Mouse (Mus musculus) forebrain, postnatal 0 days (tissue): Measurements from ENCODE around the gene Cers6. TPM values are rescaled to one million over a fixed set of nuclear protein-coding genes. Genes with fewer than 3 reads are reported as not detected.

Experiments
- ATAC-seq: fragments of 200-750 bp; cut with Nextera tagmentation; 2 replicates; pipeline ENCODE4 v1.8.0; 2017; ENCODE audit warnings: mild to moderate bottlenecking, moderate library complexity
- DNase-seq: peaks from one replicate; pipeline ENCODE4 v3.0.0-alpha.2; 2015
- H3K27ac ChIP-seq: fragments of 300-500 bp; sonication (generic); 2 replicates; pipeline ENCODE4 v1.5.1; 2014; ENCODE audit warnings: low read depth, mild to moderate bottlenecking, antibody characterized with exemption, low read length, moderate library complexity, mixed read lengths
- H3K27me3 ChIP-seq: fragments of 300-500 bp; sonication (generic); 2 replicates; pipeline ENCODE4 v1.6.1; 2014; ENCODE audit warnings: mild to moderate bottlenecking, low read length, mixed read lengths; ENCODE audit not compliant: insufficient read depth
- H3K36me3 ChIP-seq: fragments of 300-500 bp; sonication (generic); 2 replicates; pipeline ENCODE4 v1.6.1; 2014; ENCODE audit warnings: mild to moderate bottlenecking, moderate library complexity; ENCODE audit not compliant: insufficient read depth
- H3K4me1 ChIP-seq: fragments of 300-500 bp; sonication (generic); 2 replicates; pipeline ENCODE4 v1.6.1; 2014; ENCODE audit warnings: antibody characterized with exemption; ENCODE audit not compliant: insufficient read depth
- H3K4me2 ChIP-seq: fragments of 300-500 bp; sonication (generic); 2 replicates; pipeline ENCODE4 v1.6.1; 2014; ENCODE audit warnings: low read depth, mild to moderate bottlenecking, moderate library complexity
- H3K4me3 ChIP-seq: fragments of 300-500 bp; sonication (generic); 2 replicates; pipeline ENCODE4 v1.5.1; 2014; ENCODE audit warnings: low read depth, low read length, mixed read lengths
- H3K9ac ChIP-seq: fragments of 300-500 bp; sonication (generic); 2 replicates; pipeline ENCODE4 v1.6.1; 2014; ENCODE audit warnings: mild to moderate bottlenecking
- H3K9me3 ChIP-seq: fragments of 300-500 bp; sonication (generic); 2 replicates; pipeline ENCODE4 v1.6.1; 2016; ENCODE audit warnings: low read length
- CTCF ChIP-seq: sonication (generic); IDR thresholded peaks from 2 replicates; pipeline ENCODE4 v1.5.1; 2016; ENCODE audit warnings: antibody characterized with exemption, control low read depth, low read depth
- whole genome bisulfite sequencing: fragments of 180-500 bp; shearing (Covaris S2); extraction: QIAGEN DNeasy Blood & Tissue Kit; methylation state at CpG from one replicate; pipeline ENCODE4 v1.1.7; 2014; 5-methylcytosine and 5-hydroxymethylcytosine counted together
- polyA plus RNA-seq: library from polyadenylated mRNA; unstranded; fragments of >200 nt; fragmentation: Nextera tagmentation; extraction: Ambion mirVana; gene quantifications from 2 replicates; pipeline ENCODE4 v1.2.1, GENCODE M21; 2015
- total RNA-seq: library from RNA; depleted of rRNA; stranded (reverse); fragments of >200 nt; gene quantifications from 2 replicates; pipeline ENCODE4 v1.2.3, GENCODE M21; 2014

The Cers6 gene
- total and polyA plus RNA-seq, 2 experiments from 2014 or later, result 26.7 to 81.7 TPM

DNA sequence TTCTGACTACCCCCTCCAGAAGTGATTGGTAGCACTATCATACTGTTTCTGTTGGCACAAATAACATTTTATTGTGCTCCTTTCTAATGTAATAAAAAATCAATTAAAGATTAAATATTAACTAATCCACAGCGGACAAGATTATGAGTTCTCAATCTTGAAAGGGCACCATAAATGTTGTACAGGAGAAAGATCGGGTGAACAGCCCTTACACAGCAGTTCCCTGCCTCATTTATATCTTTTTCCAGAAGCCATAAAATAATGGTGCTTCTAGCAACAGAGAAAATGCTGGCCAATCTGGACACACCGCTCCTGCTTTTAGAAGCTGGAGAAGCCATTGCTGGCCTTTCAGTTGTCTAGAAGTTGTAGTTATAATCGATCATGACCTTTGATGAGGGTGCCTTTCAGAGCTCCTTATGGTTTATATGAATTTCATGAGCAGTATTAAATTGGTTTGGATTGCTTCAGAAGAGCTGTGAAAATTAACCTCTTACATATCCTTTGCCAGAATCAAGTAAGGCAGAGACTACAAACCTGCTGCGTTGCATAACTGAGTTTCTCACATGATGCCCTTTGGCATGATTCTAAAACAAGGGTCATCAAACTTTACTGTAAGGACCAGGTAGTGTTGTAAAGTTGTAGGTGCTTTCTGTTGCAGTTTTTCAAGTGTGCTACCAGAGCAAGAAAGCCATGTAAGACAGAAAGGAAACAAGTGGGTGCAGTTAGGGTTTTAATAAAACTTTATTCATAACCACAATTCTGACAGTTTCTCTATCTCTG lies 200.9 kb downstream of the Cers6 start:
- DNase-seq (no peak), ATAC-seq (no peak)
- Histone ChIP-seq H3K9me3 (no peaks in the 10 kb centered on the region), H3K27ac (no peak overlapping the region), H3K9ac (no peak overlapping the region), H3K4me1 (no peaks in the 10 kb centered on the region), H3K4me2 (no peak overlapping the region), H3K4me3 (no peak overlapping the region), H3K36me3 (no peaks in the 10 kb centered on the region), H3K27me3 (no peaks in the 10 kb centered on the region)
- TF ChIP-seq CTCF, result no peak
- 94% methylated on average over 5 of the region's 5 CpGs for WGBS

DNA sequence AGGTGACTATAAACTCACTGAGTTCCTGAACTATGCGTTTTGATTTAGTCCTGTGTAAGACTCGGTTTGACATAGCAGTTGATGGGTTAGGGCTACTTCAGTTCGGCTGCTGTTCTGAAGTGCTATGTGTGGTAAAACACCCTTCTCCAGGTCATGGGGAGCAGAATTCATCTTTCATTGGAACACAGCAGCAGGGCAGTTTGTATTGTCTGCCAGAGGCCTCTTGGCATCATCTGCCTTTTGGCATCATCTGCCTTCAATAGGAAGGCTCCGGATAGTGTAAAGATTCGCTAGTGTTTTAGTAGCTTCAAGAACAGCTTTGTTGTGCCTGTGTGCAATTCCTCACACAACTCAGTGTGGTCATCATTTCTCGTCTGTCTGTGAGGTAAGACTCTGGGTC lies 203.5 kb downstream of the Cers6 start:
- Histone ChIP-seq H3K9me3 (no peaks in the 10 kb centered on the region), H3K4me3 (no peak overlapping the region), H3K4me2 (no peak overlapping the region), H3K27ac (no peak overlapping the region), H3K36me3 (no peaks in the 10 kb centered on the region), H3K27me3 (no peaks in the 10 kb centered on the region), H3K9ac (no peak overlapping the region), H3K4me1 (no peaks in the 10 kb centered on the region)
- ATAC-seq, result no peak
- no peak for TF ChIP-seq CTCF
- no peak for DNase-seq
- WGBS, result 84% methylated on average over 6 of the region's 6 CpGs

DNA sequence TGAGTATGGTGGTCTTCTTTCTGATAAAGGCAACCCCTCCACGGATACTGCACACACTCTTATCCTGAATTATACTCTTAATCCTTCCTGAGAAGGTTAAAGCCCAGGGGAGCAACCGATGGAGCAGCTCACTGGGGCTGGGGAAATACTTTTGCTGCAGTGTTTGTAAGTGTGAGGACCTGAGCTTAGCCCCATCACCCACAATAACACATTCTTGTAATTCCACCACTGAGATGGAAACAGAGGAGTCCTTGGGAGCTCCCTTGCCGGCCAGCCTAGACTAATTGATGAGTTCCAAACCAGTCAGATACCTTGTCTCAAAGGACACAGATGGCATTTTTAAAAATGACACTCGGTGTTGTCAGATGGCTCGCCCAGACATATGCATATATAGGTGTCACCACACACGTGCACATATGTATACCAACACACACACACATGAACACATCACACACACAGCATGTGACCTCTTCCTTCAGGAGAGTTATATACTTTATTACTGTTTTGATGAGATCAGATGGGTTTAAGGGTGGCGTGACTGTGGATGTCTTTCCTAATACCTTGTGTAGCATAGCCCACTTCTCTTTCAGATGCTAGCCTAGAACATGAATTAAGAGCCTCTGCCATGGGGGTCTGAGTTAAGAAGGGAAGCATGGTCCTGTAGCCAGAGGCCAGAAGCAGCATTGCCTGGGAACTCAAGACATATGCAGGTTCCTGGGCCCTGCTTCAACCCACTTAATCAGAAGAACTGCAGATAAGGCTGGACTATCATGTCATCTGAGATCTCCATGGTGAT lies 210.4 kb downstream of the Cers6 start:
- no peak overlapping the region for H3K9ac ChIP-seq
- DNase-seq (no peak), ATAC-seq (no peak)
- no peaks in the 10 kb centered on the region for H3K36me3 ChIP-seq
- no peaks in the 10 kb centered on the region for H3K4me1 ChIP-seq
- no peak overlapping the region for H3K4me3 ChIP-seq
- H3K4me2 ChIP-seq, result no peak overlapping the region
- no peak for TF ChIP-seq CTCF
- no peaks in the 10 kb centered on the region for H3K27me3 ChIP-seq
- 62% methylated on average over 7 of the region's 7 CpGs for WGBS
- no peak overlapping the region for H3K27ac ChIP-seq
- H3K9me3 ChIP-seq, result no peaks in the 10 kb centered on the region

DNA sequence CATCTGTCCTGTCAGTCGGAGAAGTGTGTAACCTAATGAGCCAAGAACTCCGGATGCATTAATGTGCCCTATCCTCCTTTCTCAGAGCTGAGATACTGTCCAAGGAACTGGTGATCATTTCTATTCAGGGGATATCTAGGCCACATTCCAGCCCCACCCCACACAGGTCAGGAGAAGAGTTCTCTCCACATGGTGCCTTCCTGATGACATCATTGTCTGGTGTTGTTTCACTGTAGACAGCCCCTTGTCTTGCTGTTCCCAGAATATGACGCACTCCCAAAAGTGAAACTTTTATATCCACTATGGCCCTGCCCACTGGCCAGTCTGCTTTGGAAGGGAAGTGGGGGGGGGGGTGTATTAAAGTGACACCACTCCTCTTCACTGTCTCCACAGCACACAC lies 215.9 kb downstream of the Cers6 start:
- TF ChIP-seq CTCF, result no peak
- Histone ChIP-seq H3K9me3 (no peaks in the 10 kb centered on the region), H3K4me3 (no peak overlapping the region), H3K27ac (no peak overlapping the region), H3K36me3 (no peaks in the 10 kb centered on the region), H3K9ac (no peak overlapping the region), H3K27me3 (no peaks in the 10 kb centered on the region), H3K4me2 (no peak overlapping the region), H3K4me1 (no peaks in the 10 kb centered on the region)
- WGBS, result 82% methylated on average over 3 of the region's 3 CpGs
- ATAC-seq (peak; percentile 25; the same call in 1 of the 2 replicates), DNase-seq (no peak)

DNA sequence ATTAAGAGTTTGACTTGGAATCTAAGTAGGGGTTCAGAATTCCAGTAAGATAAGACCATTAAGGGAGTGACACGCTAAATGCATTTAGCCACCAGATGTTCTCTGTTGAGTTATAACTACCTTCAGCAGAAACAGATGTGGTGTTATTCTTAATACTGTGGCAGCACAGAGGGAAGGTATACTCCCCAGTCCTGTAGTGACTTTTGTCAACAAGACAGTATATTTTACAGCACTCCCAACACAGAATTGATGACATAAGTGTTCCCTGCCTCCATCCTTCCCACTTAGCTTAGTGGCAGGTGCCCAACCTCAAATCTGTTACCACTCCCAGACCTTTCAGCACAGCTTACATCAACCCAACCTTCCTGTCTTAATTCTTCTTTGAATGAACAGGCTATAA lies 219.5 kb downstream of the Cers6 start:
- Histone ChIP-seq H3K27ac (no peak overlapping the region), H3K4me1 (no peaks in the 10 kb centered on the region), H3K9ac (no peak overlapping the region), H3K27me3 (no peaks in the 10 kb centered on the region), H3K4me3 (no peak overlapping the region), H3K36me3 (no peaks in the 10 kb centered on the region), H3K9me3 (no peaks in the 10 kb centered on the region), H3K4me2 (no peak overlapping the region)
- no peak for TF ChIP-seq CTCF
- DNase-seq, result no peak
- WGBS, result 94% methylated on average over 1 of the region's 1 CpGs
- ATAC-seq, result no peak

DNA sequence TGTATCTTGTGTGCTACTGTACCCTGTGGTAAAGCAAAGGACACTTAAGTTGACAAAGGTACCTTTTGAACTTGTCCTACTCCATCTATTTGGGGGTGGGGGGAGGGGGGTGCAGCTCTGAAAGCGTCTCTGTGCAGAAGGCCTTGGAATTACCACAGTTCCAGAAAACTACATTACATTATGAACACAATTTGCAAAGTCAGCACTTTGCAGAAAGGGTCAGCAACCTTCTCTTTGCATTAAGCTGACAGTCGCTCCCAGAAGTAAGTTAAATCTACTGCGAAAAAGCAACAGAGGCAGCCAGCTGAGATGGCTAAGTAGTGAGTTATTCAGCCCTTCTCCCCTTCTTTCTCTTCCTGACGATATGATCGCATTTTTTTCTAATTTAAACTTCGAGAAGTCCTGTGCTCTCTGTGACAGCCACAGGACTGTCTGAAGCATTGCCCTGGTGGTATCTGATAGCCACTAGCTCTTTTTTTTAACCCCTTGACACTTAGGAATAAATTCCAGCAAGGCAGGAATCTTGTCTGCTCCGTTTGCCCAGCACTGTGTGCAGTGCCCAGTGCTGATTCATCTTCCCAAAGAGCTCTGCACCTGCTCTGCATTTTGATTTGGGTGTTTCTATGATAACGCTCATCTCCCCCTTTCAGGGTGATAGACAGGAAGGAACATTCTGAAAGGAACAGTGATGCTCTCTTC lies 221.4 kb downstream of the Cers6 start:
- H3K36me3 ChIP-seq, result no peaks in the 10 kb centered on the region
- DNase-seq (no peak), ATAC-seq (no peak)
- no peak overlapping the region for H3K4me2 ChIP-seq
- no peak overlapping the region for H3K4me3 ChIP-seq
- WGBS, result 58% methylated on average over 8 of the region's 8 CpGs
- H3K9ac ChIP-seq, result no peak overlapping the region
- no peak overlapping the region for H3K27ac ChIP-seq
- H3K27me3 ChIP-seq, result no peaks in the 10 kb centered on the region
- TF ChIP-seq CTCF, result no peak
- no peaks in the 10 kb centered on the region for H3K9me3 ChIP-seq
- H3K4me1 ChIP-seq, result no peaks in the 10 kb centered on the region

DNA sequence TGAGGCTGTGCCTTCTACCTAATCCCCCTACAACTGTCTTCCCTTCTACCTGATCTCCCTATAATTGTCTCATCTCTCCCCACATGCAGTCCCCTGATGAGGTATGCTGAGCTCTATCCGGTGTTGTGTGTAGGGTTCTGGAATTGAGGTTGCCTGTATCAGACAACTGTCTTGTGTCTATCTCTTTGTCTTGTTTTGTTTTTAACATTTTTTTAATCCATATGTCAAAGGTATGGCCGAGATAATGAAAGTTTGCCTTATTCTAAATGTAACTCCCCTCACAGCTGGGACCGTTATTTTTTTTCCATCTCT lies 221.9 kb downstream of the Cers6 start:
- Histone ChIP-seq H3K27ac (no peak overlapping the region), H3K4me2 (no peak overlapping the region), H3K9ac (no peak overlapping the region), H3K4me1 (no peaks in the 10 kb centered on the region), H3K36me3 (no peaks in the 10 kb centered on the region), H3K9me3 (no peaks in the 10 kb centered on the region), H3K4me3 (no peak overlapping the region), H3K27me3 (no peaks in the 10 kb centered on the region)
- 79% methylated on average over 3 of the region's 3 CpGs for WGBS
- ATAC-seq, result no peak
- DNase-seq, result no peak
- TF ChIP-seq CTCF, result no peak
